Mouse (Mus musculus) brain, embryonic 18.5 days (tissue): ENCODE measurements around the gene Ctsw.

ENCODE experiments used
- DNase-seq: peaks from one replicate; pipeline ENCODE4 v3.0.0-alpha.2; 2012; ENCODE audit warnings: low read depth, low spot score

Gene Ctsw

DNA sequence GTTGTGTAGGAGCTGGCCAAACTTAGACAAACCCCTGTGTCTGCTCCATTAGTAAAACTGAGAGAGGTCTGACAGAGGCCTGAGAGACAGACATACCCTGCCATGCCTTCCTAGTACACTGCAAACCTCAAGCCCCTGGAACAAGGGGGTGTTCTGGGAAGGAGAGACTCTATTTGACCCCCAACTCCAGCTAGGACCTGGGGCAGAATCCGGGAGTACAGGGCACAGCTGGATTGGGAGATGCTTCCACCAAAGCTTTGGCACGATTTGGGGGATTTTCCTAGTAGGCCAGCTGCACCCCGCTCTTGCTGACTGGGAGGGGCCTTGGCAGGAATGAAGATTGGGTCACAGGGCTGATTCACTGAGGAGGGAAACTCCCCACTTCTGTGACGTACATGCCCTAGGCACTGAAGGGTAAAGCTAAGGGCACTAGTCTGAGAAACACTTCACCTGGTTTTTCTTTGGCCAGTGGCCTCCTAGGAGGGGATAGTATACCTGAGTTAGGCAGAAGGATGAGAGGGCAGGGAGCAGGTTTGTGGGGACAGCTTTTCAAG, 36.3 kb downstream of the Ctsw start:
- no peak for DNase-seq

DNA sequence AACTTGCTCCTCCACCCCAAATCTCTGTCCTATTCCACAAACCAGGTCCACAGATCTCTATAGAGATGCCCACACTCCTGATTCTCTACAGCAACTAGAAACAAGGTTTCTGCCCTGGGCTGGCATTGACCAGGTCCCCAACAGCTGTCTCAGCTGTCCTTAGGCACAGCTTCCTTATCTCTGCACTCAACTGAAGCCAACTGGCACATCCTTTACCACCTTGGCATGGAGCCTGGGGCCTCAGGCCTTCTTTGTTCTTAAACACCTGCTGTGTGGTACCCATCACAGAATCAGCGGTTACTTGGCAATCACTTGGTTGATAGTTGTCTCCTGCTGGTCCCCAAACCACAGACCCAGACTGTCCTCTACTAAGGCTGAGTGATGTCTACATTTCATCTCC, 37.9 kb downstream of the Ctsw start:
- no peak for DNase-seq

DNA sequence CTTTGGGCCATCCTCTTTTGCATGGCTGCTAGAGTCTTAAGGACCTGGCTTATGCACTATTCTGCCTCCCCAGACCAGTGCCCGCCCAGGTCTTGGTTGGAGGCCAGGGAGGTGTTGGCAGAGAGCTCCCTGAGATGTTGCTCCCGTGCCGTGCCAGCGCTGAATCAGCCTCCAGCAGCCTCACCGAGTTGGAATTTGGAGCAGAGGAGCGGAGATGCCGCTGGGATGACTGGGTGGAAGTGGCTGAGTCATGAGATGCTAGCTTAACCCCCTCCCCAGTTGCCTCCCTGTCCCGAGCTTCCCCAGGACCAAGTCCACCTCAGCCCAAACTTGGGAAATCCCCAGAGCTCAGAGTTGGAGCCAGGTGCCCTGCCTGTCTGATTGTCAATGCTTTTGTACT, 38.5 kb downstream of the Ctsw start:
- no peak for DNase-seq

DNA sequence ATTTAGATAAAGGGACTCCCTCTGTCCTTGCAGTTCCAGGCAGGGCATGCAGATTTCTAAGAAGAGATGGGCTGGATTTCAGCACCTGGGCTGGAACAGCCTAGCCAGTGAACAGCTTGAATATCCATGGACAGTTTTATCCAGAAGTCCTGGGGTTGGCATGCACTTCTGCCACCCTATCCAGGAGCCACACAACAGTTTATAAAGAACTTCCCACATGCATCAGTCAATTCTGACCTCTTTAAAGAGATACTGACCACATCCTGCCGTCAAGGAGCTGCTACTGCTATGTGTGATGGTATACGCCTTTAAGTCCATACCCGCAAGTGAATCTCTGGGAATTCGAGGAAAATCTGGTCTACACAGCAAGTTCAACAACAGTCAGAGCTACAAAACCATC, 39.1 kb downstream of the Ctsw start:
- DNase-seq, result no peak

DNA sequence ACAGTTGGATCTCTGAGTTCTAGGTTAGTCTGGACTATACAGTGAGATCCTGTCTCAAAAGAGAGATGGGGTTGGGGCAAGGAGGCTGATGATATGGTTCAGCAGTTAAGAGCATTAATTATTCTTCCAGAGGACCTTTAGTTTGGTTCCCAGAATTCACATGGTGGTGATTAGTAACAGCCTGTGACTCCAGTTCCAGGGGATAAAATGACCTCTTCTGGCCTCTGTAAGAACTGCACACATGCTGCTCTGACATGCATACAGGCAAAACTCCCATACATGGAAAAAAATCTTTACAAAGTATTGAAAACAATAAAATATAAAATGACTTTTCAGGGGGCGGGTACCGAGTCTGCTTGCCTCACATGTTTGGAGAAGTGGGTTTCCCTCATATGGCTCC, 40.2 kb downstream of the Ctsw start:
- no peak for DNase-seq

DNA sequence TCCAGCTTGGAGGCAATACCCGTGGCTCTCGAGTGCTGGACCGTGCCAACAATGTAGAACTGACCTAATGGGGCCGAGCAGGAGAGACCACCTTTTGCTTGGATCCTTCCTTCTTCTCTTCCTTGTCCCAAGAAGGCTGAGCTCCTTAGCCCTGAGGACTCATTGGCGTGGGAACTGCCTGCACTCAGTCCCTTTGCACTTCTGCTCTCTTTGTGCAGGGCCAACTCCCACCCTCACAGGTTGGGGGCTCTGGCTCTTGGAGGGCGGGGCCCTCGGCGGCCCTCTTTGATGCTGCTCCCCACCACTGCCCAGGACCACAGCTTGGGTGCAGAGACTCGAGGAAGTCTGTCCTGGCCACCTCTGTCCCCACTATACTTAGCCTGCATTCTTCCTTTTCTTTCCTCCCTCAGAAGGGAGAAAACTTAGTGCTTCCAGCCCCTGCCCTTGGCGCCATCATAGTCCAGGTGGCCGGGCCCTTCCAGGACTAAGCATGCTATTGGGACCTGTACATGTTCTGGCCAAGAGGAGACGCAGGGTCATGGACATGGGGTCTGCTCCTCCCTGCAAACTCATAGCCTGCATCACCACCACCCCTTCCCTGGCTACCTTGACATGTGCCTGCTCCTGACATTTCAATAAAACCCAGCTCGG, 41.5 kb downstream of the Ctsw start:
- DNase-seq, result no peak

DNA sequence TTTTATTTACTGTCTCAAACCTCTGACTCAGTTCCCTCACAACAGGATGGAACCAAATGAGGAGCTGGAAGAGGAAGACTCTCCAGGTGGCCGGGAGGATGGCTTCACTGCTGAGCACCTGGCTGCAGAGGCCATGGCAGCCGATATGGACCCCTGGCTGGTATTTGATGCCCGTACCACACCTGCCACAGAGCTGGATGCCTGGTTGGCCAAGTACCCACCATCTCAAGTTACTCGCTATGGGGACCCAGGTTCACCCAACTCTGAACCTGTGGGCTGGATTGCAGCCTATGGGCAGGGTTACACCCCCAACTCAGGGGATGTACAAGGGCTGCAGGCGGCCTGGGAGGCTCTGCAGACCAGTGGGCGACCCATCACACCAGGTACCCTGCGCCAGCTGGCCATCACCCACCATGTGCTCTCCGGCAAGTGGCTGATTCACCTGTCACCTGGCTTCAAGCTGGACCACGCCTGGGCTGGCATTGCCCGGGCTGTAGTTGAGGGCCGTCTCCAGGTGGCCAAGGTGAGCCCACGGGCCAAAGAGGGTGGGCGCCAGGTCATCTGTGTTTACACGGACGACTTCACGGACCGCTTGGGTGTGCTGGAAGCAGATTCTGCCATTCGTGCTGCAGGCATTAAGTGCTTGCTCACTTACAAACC, 42.3 kb downstream of the Ctsw start:
- DNase-seq, result no peak

DNA sequence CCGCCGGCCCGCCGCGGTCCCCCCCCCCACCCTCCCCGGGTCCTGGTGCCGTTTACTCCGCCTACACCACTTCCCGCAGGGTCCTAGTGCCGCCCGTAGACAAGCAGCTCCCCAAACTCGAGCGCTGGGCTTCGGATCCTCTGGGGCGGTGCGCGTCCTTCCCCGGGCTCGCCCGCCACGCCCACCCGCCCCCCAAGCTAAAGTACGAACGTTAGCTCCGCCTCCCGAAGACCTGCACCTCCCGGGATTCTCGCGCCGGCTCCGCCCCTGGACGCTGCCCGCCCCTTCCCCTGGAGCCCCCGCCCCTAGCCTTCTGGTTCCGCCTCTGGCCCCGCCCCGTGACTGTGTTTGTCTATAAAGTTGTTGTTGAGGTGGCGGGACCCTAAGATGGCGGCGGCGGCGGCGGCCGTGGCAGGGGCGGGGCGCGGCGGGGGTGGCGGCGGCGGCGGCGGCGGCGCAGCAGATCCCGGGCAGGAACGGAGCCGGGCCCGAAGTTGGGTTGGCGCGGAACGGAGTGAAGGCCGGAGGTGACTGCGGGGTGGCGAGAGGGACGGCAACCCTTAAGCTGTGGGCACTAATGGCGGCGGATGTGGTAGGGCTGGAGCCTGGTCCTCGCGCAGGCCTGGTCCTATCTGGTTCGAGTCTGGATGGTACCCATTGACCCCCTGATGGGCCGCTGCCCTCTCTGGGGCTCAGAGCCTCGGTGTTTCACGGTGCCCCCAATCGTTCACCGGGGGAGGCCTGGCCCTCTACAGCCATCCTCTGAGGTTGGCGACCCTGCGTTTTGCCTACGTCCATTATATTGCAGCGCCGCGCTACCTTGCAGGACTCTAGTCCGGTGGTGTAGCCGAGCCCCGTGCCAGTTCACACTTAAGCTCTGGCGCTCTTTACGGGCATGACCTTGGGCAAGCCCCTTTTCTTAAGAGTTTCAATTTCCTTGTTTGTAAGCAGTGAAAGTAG, 43.2 kb downstream of the Ctsw start, which contains the start of the genes Drap1 and AI837181:
Drap1 (minus strand) TSS at position 198 of the 960 bp plus-strand sequence.
AI837181 (plus strand) TSS at position 363 of the 960 bp plus-strand sequence.
- peak; percentile 94 for DNase-seq

DNA sequence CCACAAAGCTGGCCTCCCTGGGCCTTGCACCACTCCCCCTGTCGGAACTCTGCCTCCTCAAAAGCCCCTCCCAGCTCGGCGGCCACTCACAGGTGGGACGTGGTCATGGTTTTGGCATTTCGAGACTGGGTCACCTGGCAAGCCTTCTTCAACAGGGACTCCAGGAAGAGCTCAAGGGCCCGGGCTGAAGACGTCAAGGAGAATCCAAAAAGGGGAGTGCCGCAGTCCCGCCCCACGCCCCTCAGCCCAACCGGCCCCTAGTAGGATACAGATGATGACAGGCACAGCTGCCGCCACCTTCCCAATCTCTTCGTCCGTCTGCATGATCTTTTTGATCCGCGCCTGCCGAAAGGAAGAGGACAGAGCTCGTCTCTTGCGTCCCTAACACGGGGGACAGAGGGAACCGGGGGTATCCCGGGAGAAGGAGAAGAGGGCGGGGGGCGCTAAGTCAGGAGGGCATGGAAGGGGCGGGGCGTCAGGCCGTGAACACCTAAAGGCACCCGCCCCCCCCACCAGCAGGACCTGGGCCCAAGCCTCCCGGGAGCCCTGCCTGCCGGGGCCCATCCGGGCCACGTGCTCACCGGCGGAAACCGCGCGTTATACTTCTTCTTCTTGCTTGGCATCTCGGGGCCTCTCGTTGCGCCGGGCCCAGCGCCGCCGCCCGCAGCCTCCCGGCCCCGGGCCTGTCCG, 44.1 kb downstream of the Ctsw start:
- no peak for DNase-seq

DNA sequence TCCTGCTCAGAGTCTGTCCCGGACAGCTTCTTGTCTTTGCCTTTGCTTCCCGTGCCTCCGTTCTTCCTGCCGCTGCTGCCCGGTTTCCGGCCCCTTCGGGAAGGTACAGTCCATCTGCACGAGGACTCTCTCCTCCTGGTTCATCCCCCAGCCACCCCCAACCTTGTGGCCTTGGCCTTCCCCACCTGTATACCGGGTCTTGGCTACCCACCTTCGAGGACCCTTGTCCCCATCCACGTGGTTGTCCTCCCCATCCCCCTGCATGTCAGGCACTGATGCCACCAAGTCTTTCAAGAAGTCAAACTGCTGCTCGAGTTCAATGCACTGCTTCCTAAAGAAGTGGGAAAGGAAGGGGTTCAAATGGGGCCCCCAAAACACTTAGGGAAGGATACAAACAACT, 44.7 kb downstream of the Ctsw start:
- no peak for DNase-seq

DNA sequence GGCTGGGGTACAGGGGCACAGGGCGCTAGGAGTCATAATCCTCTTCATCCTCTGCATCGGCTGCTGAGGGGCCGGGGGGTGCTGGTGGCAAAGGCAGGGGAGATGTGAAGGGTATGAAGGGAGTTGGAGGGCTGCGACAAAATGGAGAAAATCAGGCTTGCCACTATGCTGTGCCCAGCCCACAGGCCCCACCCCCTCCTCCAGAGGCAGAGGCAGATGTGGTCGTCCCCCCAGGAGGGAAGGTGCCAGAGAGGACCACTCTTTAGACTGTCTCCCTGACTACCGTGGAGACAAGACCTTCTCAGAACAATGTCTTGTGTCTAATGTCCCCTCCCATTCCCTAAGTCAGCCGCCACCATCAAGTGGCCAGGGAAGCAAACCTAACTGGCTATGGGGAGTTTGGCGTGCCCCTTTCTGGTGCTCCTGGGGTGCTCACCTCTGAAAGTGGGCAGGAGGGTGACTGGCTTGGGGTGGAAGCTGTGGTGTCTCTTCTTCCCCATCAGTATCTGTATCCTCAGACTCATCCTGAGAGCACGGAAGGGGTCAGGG, 45.3 kb downstream of the Ctsw start:
- DNase-seq, result no peak

DNA sequence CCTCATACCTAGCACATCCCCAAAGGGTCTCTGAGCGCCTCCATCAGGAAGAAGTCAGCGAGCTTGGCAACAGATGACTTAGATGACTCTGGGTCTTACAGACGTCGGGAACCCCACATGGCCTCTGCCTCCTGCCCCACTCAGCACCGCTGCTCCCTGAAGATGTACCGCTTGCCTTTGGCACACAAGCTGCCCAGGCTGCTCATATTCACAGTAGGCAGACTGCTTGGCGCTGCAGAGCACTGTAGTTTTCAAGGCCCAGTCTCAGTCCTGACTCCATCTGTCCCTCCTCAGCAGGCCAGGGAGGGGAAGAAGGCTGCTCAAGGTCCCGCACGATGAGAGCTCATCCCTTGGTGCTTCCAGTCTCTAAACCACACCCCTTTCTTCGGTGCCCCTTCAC, 46.0 kb downstream of the Ctsw start:
- no peak for DNase-seq

DNA sequence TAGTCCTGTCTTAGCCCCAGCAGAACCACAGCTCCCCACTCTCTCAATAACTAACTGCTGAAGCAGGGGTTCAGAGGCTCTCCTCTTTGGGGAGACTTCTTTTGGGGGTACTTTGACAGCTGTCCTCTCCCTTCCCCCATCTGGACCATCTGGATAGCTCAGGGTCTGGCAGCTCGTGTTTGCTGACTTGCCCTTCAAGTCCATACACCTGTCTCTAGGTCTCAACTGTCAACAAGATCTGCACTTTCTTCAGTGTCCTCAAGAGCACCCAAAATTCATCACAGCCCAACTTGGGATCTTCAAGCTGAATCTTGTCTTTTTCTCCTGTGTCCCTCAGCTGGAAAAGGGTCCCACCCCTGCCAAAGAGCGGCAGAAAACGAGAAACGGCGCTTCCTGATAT, 46.5 kb downstream of the Ctsw start:
- no peak for DNase-seq

DNA sequence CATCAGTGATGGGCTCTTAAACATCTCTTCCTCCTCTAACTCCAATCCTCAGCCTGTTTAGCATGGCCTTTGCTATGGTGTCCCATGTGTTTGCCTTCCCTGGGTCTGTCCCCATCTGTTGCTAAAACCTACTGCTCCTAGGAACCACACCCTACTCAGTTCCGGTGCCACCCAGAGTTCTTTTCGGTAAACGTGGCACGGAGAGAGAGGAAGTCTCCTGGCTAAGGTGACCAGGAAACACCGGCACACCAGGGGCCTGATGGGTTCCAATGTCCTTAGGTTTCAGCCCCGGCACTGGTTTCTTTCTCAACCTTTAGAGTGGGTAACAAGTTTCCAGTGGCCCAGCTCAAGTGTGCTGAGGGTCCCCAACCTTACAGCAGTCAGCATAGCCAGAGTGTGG, 47.7 kb downstream of the Ctsw start:
- DNase-seq, result no peak

DNA sequence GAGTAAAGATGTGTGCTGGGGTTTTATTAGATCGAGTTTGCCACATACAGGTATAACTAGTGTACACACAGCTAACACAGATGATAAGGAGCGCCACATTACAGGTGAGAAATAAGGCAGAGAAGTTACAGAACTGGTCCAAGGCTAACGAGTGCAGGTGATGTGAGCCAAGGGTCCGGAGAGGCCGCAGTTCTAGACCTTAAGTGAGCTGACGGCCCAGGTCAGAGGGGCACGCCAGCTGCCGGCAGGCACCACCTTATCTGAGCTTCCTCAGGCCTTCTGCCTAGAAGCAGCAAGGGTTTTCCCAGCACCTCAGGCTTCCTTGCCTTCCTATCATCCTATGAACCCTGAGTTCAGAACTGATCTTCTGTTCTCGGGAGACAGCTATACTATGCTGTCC, 48.7 kb downstream of the Ctsw start:
- no peak for DNase-seq

DNA sequence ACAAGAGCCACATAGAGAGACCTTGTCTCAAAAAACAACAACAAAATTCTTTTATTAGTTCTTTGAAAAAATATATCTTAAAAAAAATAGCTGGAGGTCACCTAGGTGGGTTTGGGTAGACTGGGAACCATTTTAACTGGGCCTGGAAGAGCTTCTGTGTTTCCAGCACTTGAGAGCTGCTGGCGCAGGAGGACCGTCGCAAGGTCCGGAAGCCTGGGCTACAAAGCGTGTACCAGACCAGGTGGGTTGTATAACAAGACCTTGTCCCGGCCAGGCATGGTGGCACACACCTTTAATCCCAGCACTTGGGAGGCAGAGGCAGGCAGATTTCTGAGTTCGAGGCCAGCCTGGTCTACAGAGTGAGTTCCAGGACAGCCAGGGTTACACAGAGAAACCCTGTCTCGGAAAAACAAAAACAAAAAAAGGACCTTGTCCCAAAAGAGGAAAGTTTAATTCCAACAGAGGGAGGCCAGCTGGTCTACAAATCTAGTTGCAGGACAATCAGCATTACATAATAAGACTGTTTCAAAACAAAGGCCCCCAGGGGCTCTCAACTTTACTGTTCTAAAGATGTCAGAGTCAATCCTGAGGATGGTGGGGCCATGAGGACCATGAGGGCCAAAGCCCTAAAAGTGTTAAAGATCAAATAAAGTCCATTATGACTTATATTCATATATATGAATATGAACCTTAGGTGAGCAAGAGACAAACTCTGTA, 49.4 kb downstream of the Ctsw start:
- no peak for DNase-seq
